Mouse (Mus musculus) forebrain, embryonic 13.5 days (tissue): ENCODE data around the gene Hadhb. TPM values are rescaled to one million over a fixed set of nuclear protein-coding genes. Genes with fewer than 3 reads are reported as not detected.
A peak's percentile ranks its signal among the peaks of the same experiment; 100 is the strongest.
"Not testable (repeated sequence)": the region's sequence is repeated elsewhere in the genome, so short reads cannot be mapped to it uniquely, and the experiment has no call there.

Source experiments
- ATAC-seq: fragments of 200-750 bp; cut with Nextera tagmentation; 2 replicates; pipeline ENCODE4 v1.8.0; 2017
- H3K27ac ChIP-seq: fragments of 300-500 bp; sonication (generic); 2 replicates; pipeline ENCODE4 v1.5.1; 2015; ENCODE audit warnings: inconsistent platforms, mild to moderate bottlenecking, moderate library complexity
- H3K27me3 ChIP-seq: fragments of 300-500 bp; sonication (generic); 2 replicates; pipeline ENCODE4 v1.6.1; 2015; ENCODE audit warnings: mild to moderate bottlenecking, inconsistent platforms
- H3K36me3 ChIP-seq: fragments of 300-500 bp; sonication (generic); 2 replicates; pipeline ENCODE4 v1.6.1; 2015; ENCODE audit warnings: mild to moderate bottlenecking, inconsistent platforms; ENCODE audit not compliant: poor library complexity, severe bottlenecking
- H3K4me1 ChIP-seq: fragments of 300-500 bp; sonication (generic); 2 replicates; pipeline ENCODE4 v1.6.1; 2015; ENCODE audit warnings: inconsistent platforms
- H3K4me2 ChIP-seq: fragments of 300-500 bp; sonication (generic); 2 replicates; pipeline ENCODE4 v1.6.1; 2015; ENCODE audit warnings: inconsistent platforms, mild to moderate bottlenecking, moderate library complexity
- H3K4me3 ChIP-seq: fragments of 300-500 bp; sonication (generic); 2 replicates; pipeline ENCODE4 v1.5.1; 2015; ENCODE audit warnings: mild to moderate bottlenecking, inconsistent platforms
- H3K9ac ChIP-seq: fragments of 300-500 bp; sonication (generic); 2 replicates; pipeline ENCODE4 v1.6.1; 2015; ENCODE audit warnings: mild to moderate bottlenecking, inconsistent platforms
- H3K9me3 ChIP-seq: fragments of 300-500 bp; sonication (generic); replicated peaks from 2 replicates; pipeline ENCODE4 v1.6.1; 2016; ENCODE audit warnings: inconsistent platforms
- WGBS: fragments of 180-500 bp; shearing (Covaris S2); methylation state at CpG from one replicate; pipeline ENCODE4 v1.1.7; 2015; 5-methylcytosine and 5-hydroxymethylcytosine counted together
- polyA plus RNA-seq: library from polyadenylated mRNA; unstranded; fragments of >200 nt; fragmentation: Nextera tagmentation; extraction: Ambion mirVana; gene quantifications from 2 replicates; pipeline ENCODE4 v1.2.1, GENCODE M21; 2015

Gene Hadhb
- polyA plus RNA-seq, 1 experiment from 2014 or later = 80.2 TPM

GRCm38 (mm10) chr5:30201521-30201920 lies 46.5 kb downstream of the Hadhb start:
- no peak overlapping the region for H3K4me3 ChIP-seq
- no peak overlapping the region for H3K27ac ChIP-seq
- peak; percentile 63; the same call in 1 of the 2 replicates for ATAC-seq
- no peaks in the 10 kb centered on the region for H3K4me1 ChIP-seq
- H3K36me3 ChIP-seq = no peaks in the 10 kb centered on the region
- no peak overlapping the region for H3K4me2 ChIP-seq
- H3K27me3 ChIP-seq = no peaks in the 10 kb centered on the region
- no peak overlapping the region for H3K9ac ChIP-seq
- WGBS = 41% methylated on average over 5 of the region's 5 CpGs
- no peaks in the 10 kb centered on the region for H3K9me3 ChIP-seq

- Histone ChIP-seq H3K27ac (no peak overlapping the region), H3K36me3 (no peaks in the 10 kb centered on the region), H3K27me3 (no peaks in the 10 kb centered on the region), H3K4me3 (no peak overlapping the region), H3K9me3 (no peaks in the 10 kb centered on the region), H3K4me2 (no peak overlapping the region), H3K9ac (no peak overlapping the region), H3K4me1 (no peaks in the 10 kb centered on the region)
- WGBS = 90% methylated on average over 7 of the region's 7 CpGs
- ATAC-seq = no peak
Observed at GRCm38 (mm10) chr5:30202221-30202620, 47.2 kb downstream of the Hadhb start.

GRCm38 (mm10) chr5:30203216-30203885 lies 48.3 kb downstream of the Hadhb start:
- no peak overlapping the region for H3K4me2 ChIP-seq
- H3K4me3 ChIP-seq = no peak overlapping the region
- H3K36me3 ChIP-seq = no peaks in the 10 kb centered on the region
- H3K27ac ChIP-seq = no peak overlapping the region
- no peak for ATAC-seq
- no peak overlapping the region for H3K9ac ChIP-seq
- WGBS = 84% methylated on average over 10 of the region's 10 CpGs
- H3K9me3 ChIP-seq = no peaks in the 10 kb centered on the region
- no peaks in the 10 kb centered on the region for H3K4me1 ChIP-seq
- no peaks in the 10 kb centered on the region for H3K27me3 ChIP-seq

GRCm38 (mm10) chr5:30204441-30204840 lies 49.4 kb downstream of the Hadhb start:
- Histone ChIP-seq H3K27ac (no peak overlapping the region), H3K27me3 (no peaks in the 10 kb centered on the region), H3K9ac (no peak overlapping the region), H3K4me3 (no peak overlapping the region), H3K36me3 (no peaks in the 10 kb centered on the region), H3K4me2 (no peak overlapping the region), H3K4me1 (no peaks in the 10 kb centered on the region), H3K9me3 (no peaks in the 10 kb centered on the region)
- 48% methylated on average over 1 of the region's 1 CpGs for WGBS
- no peak for ATAC-seq

GRCm38 (mm10) chr5:30205034-30205433 lies 50.0 kb downstream of the Hadhb start:
- Histone ChIP-seq H3K27ac (no peak overlapping the region), H3K4me3 (no peak overlapping the region), H3K36me3 (no peaks in the 10 kb centered on the region), H3K9me3 (no peaks in the 10 kb centered on the region), H3K4me1 (no peaks in the 10 kb centered on the region), H3K27me3 (no peaks in the 10 kb centered on the region), H3K9ac (no peak overlapping the region), H3K4me2 (no peak overlapping the region)
- 75% methylated on average over 3 of the region's 3 CpGs for WGBS
- no peak for ATAC-seq

- no peaks in the 10 kb centered on the region for H3K27me3 ChIP-seq
- H3K27ac ChIP-seq = no peak within 1 kb of the TSS
- H3K36me3 ChIP-seq = no peaks in the 10 kb centered on the region
- WGBS = 66% methylated on average over 5 of the region's 5 CpGs
- H3K9me3 ChIP-seq = no peaks in the 10 kb centered on the region
- no peak for ATAC-seq
- no peak within 1 kb of the TSS for H3K9ac ChIP-seq
- no peak within 1 kb of the TSS for H3K4me3 ChIP-seq
- no peak within 1 kb of the TSS for H3K4me2 ChIP-seq
- H3K4me1 ChIP-seq = no peaks in the 10 kb centered on the region
Observed at GRCm38 (mm10) chr5:30205493-30205892, 50.4 kb downstream of the Hadhb start, which contains the start of gene Adgrf3. Gene Adgrf3, minus strand, starts transcription at chr5:30205722.

GRCm38 (mm10) chr5:30207276-30207675 lies 52.2 kb downstream of the Hadhb start:
- no peak for ATAC-seq
- H3K27me3 ChIP-seq = no peaks in the 10 kb centered on the region
- no peaks in the 10 kb centered on the region for H3K4me1 ChIP-seq
- 64% methylated on average over 6 of the region's 6 CpGs for WGBS
- no peak overlapping the region for H3K9ac ChIP-seq
- H3K4me3 ChIP-seq = no peak overlapping the region
- no peaks in the 10 kb centered on the region for H3K9me3 ChIP-seq
- no peaks in the 10 kb centered on the region for H3K36me3 ChIP-seq
- no peak overlapping the region for H3K27ac ChIP-seq
- H3K4me2 ChIP-seq = no peak overlapping the region

GRCm38 (mm10) chr5:30210758-30211157 lies 55.7 kb downstream of the Hadhb start:
- H3K9me3 ChIP-seq, H3K4me2 ChIP-seq, H3K4me3 ChIP-seq, ATAC-seq, H3K27ac ChIP-seq, H3K36me3 ChIP-seq, H3K27me3 ChIP-seq, H3K4me1 ChIP-seq, H3K9ac ChIP-seq: not testable (repeated sequence)
- 92% methylated on average over 5 of the region's 5 CpGs for WGBS

- no peaks in the 10 kb centered on the region for H3K9me3 ChIP-seq
- H3K27ac ChIP-seq = no peak overlapping the region
- no peaks in the 10 kb centered on the region for H3K27me3 ChIP-seq
- no peak overlapping the region for H3K4me2 ChIP-seq
- no peaks in the 10 kb centered on the region for H3K36me3 ChIP-seq
- H3K4me3 ChIP-seq = no peak overlapping the region
- 12% methylated on average over 4 of the region's 4 CpGs for WGBS
- no peak overlapping the region for H3K9ac ChIP-seq
- H3K4me1 ChIP-seq = no peaks in the 10 kb centered on the region
- ATAC-seq = no peak
Observed at GRCm38 (mm10) chr5:30214889-30215288, 59.8 kb downstream of the Hadhb start.

- Histone ChIP-seq H3K27ac (no peak overlapping the region), H3K4me3 (no peak overlapping the region), H3K4me1 (no peaks in the 10 kb centered on the region), H3K9me3 (no peaks in the 10 kb centered on the region), H3K36me3 (no peaks in the 10 kb centered on the region), H3K27me3 (no peaks in the 10 kb centered on the region), H3K9ac (no peak overlapping the region), H3K4me2 (no peak overlapping the region)
- no peak for ATAC-seq
- 81% methylated on average over 5 of the region's 5 CpGs for WGBS
Observed at GRCm38 (mm10) chr5:30215970-30216369, 60.9 kb downstream of the Hadhb start.

GRCm38 (mm10) chr5:30219715-30220114 lies 64.7 kb downstream of the Hadhb start:
- no peaks in the 10 kb centered on the region for H3K27me3 ChIP-seq
- no peaks in the 10 kb centered on the region for H3K9me3 ChIP-seq
- no peaks in the 10 kb centered on the region for H3K4me1 ChIP-seq
- no peak overlapping the region for H3K4me2 ChIP-seq
- ATAC-seq = no peak
- H3K36me3 ChIP-seq = peaks cover 7% of the 10 kb centered on the region; the same call in 1 of the 2 replicates
- no peak overlapping the region for H3K9ac ChIP-seq
- H3K4me3 ChIP-seq = no peak overlapping the region
- H3K27ac ChIP-seq = no peak overlapping the region
- 88% methylated on average over 2 of the region's 2 CpGs for WGBS

- H3K4me1 ChIP-seq = no peaks in the 10 kb centered on the region
- ATAC-seq = no peak
- H3K36me3 ChIP-seq = peaks cover 7% of the 10 kb centered on the region; the same call in 1 of the 2 replicates
- WGBS = 86% methylated on average over 8 of the region's 8 CpGs
- H3K9me3 ChIP-seq = no peaks in the 10 kb centered on the region
- H3K27ac ChIP-seq = no peak overlapping the region
- no peak overlapping the region for H3K9ac ChIP-seq
- no peak overlapping the region for H3K4me2 ChIP-seq
- no peak overlapping the region for H3K4me3 ChIP-seq
- H3K27me3 ChIP-seq = no peaks in the 10 kb centered on the region
Observed at GRCm38 (mm10) chr5:30220666-30221065, 65.6 kb downstream of the Hadhb start.

- Histone ChIP-seq H3K9me3 (no peaks in the 10 kb centered on the region), H3K27me3 (no peaks in the 10 kb centered on the region), H3K4me1 (no peaks in the 10 kb centered on the region), H3K4me3 (no peak overlapping the region), H3K4me2 (no peak overlapping the region), H3K9ac (no peak overlapping the region), H3K36me3 (peaks cover 7% of the 10 kb centered on the region; the same call in 1 of the 2 replicates), H3K27ac (no peak overlapping the region)
- 98% methylated on average over 8 of the region's 8 CpGs for WGBS
- no peak for ATAC-seq
Observed at GRCm38 (mm10) chr5:30222681-30223080, 67.6 kb downstream of the Hadhb start.
